Mouse (Mus musculus): ENCODE data around the gene Lama5.

DNA sequence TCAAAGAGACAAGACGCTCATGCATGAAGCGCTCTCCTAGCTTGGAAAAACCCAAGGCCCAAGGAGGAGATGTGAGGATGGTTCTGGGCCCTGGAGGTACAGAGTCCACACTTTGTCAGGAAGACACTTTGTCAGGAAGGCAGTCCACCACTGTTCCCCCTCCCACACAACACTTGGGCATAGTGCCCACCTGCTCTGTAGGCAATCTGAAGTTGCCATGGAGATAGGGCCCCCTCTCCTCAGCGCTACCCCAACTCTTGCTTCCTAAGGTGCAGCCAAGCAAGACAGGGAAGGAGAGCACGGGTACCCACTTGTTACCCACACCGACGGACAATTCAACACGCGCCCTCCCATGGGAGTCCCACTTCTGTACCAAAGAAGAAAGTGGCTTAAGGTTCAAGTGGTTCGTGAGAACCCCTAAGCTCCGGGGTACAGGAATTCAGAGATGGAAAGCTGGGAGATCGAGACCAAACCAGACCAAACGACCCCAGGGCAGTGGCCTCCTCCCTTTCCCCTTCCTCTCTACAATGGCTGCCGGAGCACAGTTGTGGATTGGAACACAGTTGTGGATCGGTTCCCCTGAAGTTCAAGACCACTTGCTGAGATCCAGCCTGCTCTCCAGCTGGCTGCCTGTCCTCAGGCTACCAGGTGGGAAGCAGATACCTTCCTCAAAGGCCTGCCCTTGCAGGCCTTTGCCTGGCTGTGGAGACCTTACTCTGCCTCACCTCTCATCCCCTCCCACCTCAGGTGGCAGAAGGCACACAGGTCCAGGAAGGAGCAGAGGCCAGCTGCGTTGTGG, 6.3 kb downstream of the Lama5 start:
- TF ChIP-seq ZNF384 (IDR thresholded peaks at IDR 0.05; ENCODE audit: low read depth, low read length): no peak
- TF ChIP-seq MAFK (IDR thresholded peaks at IDR 0.05; ENCODE audit: insufficient read depth, low read depth, low read length): no peak
- no peak for TF ChIP-seq ZC3H11A (IDR thresholded peaks at IDR 0.05; ENCODE audit: borderline replicate concordance, low read depth, low read length)
- no peak for TF ChIP-seq HCFC1 (IDR thresholded peaks at IDR 0.05; ENCODE audit: borderline replicate concordance, insufficient read depth, low read length)
